Mouse (Mus musculus) activated CD4-positive, CD25-positive, alpha-beta regulatory T cell, adult 4 months (primary cell): ENCODE data around the gene Myo1e. TPM values are rescaled to one million over a fixed set of nuclear protein-coding genes. Genes with fewer than 3 reads are reported as not detected.

Experiments used
- ATAC-seq: one replicate; pipeline ENCODE4 v1.8.0; 2017
- polyA plus RNA-seq, 2 experiments: library from polyadenylated mRNA; unstranded; fragments of 100-300 nt; shearing (Covaris generic); gene quantifications; one replicate each; pipeline ENCODE4 v1.2.1; 2017

Myo1e gene
- polyA plus RNA-seq, 2 experiments from 2014 or later: 25.8 to 27.8 TPM

DNA sequence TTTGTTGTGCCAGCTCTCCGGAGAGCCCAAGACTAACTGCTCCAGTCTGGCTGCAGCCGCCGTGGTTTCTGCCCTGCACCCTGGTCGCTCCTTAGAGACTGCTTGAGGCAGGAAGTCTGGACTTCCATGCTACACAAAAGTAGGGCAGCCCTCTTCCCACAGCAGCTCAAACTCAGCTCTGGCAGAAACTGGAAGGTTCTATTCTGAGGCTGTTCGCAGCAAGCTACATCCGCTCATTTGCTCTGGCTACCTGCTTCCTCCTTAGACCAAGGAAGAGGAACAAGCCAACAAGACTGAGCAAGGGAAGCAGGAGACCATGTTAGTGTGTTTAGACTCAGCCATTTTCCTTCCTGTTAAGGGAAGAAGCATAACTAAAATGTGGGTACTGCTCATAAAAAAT, 159.7 kb downstream of the Myo1e start:
- no peak for ATAC-seq

GRCm38 (mm10) chr9:70371638-70372037, 164.5 kb downstream of the Myo1e start:
- ATAC-seq: no peak

DNA sequence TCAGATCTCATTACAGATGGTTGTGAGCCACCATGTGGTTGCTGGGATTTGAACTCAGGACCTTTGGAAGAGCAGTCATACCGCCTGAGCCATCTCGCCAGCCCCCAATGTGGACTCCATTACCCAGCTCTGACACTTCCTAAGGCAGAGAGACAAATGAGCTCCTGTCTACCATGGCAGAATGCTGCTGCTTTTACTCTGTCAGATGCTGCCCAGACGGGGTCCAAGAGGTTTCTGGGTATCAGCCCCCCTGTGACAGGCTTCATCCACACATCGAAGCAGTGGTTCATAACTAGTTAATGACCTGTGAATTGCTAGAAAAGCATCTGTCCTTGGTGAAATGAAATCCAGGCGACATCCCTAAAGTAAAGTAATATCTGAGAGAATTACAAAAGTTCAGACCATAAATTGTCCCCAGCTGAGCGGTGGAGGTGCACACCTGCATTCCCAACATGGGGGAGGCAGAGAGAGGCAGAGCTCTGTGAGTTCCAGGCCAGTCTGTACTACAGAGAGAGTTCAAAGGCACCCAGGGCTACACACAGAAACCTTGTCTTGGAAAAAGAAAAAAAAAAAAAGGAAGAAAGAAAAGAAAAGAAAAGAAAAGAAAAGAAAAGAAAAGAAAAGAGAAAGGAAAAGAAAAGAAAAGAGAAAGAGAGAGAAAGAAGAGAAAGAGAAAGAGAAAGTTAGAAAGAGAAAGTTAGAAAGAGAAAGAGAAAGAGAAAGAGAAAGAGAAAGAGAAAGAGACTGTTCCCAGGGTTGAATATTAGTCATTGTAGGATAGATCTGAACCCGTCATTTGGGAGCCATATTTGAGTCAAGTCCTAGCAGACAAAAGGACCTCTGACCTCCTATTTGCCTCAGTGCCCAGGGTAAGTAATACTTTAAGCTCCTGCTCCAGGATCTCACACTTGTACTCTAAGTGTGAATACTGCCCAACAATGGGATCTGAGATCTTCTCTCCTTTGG, 172.6 kb downstream of the Myo1e start:
- no peak for ATAC-seq

DNA sequence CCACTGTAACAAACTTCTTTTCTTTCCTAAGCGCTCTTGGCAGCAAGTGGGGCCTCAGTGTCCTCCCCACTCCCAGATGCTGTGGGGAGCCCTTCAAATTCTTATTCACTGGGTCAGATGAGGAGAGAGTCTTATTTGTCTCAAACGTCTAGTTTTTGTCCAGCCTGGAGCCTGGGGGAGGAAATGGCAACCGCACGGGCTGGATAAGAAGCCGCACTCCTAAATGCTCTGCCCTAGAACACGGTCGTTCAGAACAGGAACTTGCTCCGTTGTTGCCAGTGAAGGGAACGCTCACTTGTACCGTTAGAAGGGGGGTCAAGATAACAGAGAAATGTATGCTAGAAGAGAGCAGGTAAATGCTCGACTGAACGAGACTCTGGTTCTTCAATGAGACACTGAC, 174.9 kb downstream of the Myo1e start:
- ATAC-seq: no peak

- no peak for ATAC-seq
Measured at GRCm38 (mm10) chr9:70383750-70384149, 176.6 kb downstream of the Myo1e start.

DNA sequence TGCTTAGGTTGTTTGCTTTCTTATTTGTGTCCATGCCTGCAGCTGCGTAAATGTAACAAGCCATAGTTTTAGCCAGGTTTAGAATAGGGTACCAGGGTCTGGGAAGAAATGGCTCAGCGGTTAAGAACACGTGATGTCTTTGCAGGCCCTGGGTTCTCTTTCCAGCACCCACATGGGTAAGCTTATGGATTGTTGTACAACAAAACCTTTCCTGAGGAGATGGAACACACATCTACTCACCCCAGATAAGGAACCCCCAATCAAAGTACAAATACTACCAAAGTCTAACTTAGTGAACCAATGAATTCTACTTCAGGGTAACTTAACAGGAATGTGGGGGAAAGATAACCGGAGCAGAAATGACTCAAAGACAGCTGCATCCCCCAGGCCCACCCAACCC, 177.3 kb downstream of the Myo1e start:
- no peak for ATAC-seq

GRCm38 (mm10) chr9:70384958-70385728, 178.0 kb downstream of the Myo1e start:
- ATAC-seq: no peak

GRCm38 (mm10) chr9:70387410-70388119, 180.4 kb downstream of the Myo1e start:
- no peak for ATAC-seq

DNA sequence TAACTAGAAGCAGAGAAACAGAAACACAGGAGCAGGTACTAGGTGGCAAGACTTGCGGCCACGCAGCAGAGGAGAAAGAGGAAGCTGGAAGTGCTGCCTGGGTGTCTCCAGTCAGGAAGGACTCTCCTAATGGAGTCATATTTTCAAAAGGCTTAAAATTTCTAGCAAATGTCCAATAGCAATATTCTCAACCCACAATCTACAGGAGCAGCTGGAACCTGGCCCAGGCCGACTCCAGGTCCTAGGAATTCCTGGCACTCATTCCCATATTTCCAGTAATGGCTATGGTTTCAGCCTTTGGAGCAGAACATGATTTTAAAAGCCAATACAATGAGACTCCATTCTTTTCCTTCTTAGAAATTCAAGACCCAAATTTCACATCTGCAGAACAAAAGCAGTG, 182.4 kb downstream of the Myo1e start:
- no peak for ATAC-seq

- no peak for ATAC-seq
Measured at GRCm38 (mm10) chr9:70391042-70391441, 183.9 kb downstream of the Myo1e start.

DNA sequence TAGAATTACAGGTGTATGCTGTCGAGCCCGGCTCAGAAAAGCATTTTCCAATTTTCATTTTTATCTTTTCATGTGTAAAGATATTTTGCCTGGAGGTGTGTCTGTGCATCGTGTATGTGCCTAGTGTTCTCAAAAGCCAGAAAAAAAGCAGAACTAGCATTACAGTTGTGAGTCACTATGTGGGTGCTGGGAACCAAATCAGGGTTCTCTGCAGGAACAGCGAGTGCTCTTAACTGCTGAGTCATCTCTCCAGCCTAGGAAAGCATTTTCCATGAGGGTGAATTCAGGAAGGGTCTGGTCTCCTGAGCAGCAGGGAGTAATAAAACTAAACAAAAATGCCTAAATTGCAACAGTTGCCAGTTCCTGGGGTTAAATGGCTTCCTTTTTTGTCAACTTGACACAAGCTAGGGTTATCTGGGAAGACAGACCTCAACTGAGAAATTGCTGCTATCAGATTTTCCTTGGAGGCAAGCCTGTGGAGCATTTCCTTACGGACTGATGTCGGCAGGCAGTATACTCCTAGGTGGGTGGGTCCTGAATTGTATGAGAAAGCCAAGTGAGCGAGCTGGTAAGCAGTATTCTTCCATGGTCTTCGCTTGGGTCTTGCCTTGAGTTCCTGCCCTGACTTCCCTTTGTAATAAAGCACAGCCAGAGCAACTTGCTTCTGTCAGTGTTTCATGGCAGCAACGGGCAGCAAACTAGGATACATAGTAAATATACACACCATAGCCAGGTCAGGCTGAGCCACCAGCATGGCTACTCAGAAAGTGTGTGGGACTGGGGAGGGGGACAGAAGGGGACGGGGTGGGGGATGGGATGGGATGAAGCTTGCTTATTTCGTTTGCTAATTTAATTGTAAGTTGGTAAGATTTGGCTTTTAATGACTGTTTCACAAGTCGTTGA, 184.8 kb downstream of the Myo1e start:
- no peak for ATAC-seq

DNA sequence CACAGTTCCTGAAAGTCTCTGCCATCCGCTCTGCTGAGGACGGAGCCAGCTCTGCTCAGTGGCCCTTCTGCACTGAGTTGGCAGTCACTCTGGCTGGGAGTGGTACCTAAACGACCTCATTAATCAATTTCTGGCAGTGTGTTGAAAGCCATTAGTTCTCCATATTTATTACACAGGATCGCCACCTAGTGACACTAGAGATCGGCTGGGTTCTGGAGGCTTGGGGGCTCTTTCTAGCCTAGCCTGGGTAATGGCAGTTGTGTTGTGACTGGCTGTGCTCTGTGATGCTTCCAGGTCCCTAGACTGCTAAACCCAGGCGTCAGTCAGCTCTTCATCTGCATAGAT, 185.4 kb downstream of the Myo1e start:
- ATAC-seq: no peak

DNA sequence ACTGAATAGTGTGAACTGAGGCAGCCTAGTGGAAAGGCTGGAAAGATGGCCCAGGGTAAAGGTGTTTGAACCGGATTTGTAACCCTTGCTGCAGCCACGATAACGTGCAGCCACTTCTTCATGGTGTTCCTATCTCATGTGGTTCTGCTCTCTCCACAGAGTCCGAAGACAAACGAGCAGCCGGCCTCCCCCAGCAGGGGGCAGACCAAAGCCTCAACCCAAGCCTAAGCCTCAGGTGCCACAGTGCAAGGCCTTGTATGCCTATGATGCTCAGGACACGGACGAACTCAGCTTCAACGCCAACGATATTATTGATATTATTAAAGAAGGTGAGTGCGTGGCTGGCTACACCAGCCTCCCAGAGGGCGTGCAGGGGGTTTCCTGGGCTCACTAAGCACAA, 188.5 kb downstream of the Myo1e start:
- ATAC-seq: no peak

GRCm38 (mm10) chr9:70396083-70396482, 188.9 kb downstream of the Myo1e start:
- ATAC-seq: no peak

DNA sequence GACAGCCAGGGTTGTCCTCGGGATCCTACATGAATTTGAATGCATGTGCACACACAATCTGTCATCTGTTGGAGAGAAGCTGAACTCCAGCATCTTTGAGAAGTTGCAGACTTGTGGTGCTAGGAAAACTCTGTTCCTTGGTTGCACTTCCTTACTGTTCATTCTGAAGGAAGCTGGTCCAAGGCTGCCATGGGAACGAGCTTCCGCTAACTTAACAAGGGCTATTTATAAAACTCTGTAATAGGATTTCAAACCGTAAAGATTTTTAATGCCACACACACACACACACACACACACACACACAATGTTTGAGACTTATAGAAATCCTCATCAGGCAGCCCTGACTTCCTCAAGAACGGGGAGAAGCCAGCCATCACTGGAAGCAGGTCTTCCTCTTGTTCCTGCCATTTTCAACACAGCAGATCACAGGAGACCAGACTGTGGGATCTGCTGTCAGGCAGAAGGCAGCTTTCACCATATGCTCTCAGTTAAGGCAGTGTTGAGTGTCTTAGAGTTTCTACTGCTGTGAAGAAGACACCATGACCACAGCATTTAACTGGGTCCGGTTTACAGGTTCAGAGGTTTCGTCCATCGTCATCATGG, 194.9 kb downstream of the Myo1e start:
- no peak for ATAC-seq

- ATAC-seq: no peak
Measured at GRCm38 (mm10) chr9:70406596-70406995, 199.4 kb downstream of the Myo1e start.

DNA sequence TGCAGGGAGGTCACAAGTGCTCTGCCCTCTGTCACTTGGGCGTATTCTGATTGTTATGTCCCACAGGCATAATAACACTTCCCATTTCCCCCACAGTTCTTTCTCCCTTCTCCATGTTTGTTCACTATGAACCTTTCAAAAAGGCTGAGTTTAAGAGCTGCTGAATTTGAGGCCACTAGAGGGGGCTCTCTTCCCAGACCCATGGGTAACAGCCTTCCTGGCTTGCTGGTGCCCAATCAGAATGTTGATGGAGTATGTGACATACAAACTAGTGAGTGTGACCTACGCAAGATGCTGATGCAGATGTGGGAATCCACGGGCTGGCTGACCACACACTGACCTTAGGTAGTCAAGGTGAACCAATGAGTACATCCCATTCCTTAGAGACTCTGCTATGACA, 201.6 kb downstream of the Myo1e start:
- ATAC-seq: no peak

- ATAC-seq: no peak
Measured at GRCm38 (mm10) chr9:70409743-70410142, 202.6 kb downstream of the Myo1e start.

- no peak for ATAC-seq
Measured at GRCm38 (mm10) chr9:70410668-70411067, 203.5 kb downstream of the Myo1e start.

DNA sequence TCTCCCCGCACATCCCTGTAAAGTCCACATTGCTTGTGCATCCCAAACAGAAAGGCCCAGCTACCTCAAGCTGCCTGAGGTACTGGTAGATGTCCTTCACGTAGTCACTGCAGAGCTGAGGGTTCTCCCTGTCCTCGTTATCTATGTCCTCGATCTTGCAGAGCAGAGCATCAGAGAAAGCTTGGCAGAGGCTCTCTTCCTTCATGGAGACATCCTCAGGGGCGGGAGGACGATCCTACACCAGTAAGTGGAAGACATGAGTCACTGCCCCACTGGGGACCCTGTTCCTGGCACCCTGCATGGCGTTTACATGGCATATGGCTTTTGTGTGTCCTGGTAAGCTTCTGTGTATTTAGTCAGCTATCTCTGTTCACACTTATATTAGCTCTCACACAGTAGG, 205.9 kb downstream of the Myo1e start:
- ATAC-seq: no peak

DNA sequence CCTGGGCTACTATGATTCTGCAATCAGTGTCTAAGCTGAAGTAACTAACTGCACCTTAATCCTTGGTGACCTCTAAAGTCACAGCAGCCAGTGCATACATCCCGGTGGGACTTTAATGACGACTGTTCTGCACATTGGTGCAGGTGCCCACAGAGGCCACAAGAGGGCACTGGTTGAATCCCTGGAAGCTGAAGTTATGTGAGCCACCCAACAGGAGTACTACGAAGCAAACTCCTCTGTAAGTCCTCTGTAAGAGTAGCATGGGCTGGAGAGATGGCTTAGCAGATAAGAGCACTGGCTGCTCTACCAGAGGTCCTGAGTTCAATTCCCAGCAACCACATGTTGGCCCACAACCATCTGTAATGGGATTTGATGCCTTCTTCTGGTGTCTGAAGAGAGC, 209.3 kb downstream of the Myo1e start:
- no peak for ATAC-seq
